Mouse (Mus musculus) hindbrain, embryonic 11.5 days (tissue): ENCODE measurements around the gene Lpp. TPM values are rescaled to one million over a fixed set of nuclear protein-coding genes. Genes with fewer than 3 reads are reported as not detected.

ENCODE experiments used
- ATAC-seq: fragments of 200-750 bp; cut with Nextera tagmentation; 2 replicates; pipeline ENCODE4 v1.8.0; 2017; ENCODE audit warnings: mild to moderate bottlenecking, moderate TSS enrichment, moderate library complexity; ENCODE audit not compliant: low FRiP score
- DNase-seq: peaks from one replicate; pipeline ENCODE4 v3.0.0-alpha.2; 2015; ENCODE audit warnings: low spot score
- H3K27ac ChIP-seq: fragments of 300-500 bp; sonication (generic); 2 replicates; pipeline ENCODE4 v1.5.1; 2014; ENCODE audit warnings: mild to moderate bottlenecking, low read depth, low read length
- H3K27me3 ChIP-seq: fragments of 300-500 bp; sonication (generic); 2 replicates; pipeline ENCODE4 v1.6.1; 2014; ENCODE audit warnings: mild to moderate bottlenecking, low read length, moderate library complexity, mixed read lengths; ENCODE audit not compliant: control insufficient read depth, insufficient read depth
- H3K36me3 ChIP-seq: fragments of 300-500 bp; sonication (generic); 2 replicates; pipeline ENCODE4 v1.6.1; 2014; ENCODE audit warnings: mild to moderate bottlenecking, low read length, moderate library complexity, mixed read lengths; ENCODE audit not compliant: control insufficient read depth, insufficient read depth
- H3K4me1 ChIP-seq: fragments of 300-500 bp; sonication (generic); replicated peaks from 2 replicates; pipeline ENCODE4 v1.6.1; 2014; ENCODE audit warnings: low read length, mixed read lengths; ENCODE audit not compliant: control insufficient read depth, insufficient read depth
- H3K4me2 ChIP-seq: fragments of 300-500 bp; sonication (generic); replicated peaks from 2 replicates; pipeline ENCODE4 v1.6.1; 2014; ENCODE audit warnings: mild to moderate bottlenecking, low read depth, low read length
- H3K4me3 ChIP-seq: fragments of 300-500 bp; sonication (generic); 2 replicates; pipeline ENCODE4 v1.5.1; 2014; ENCODE audit warnings: low read depth, low read length
- H3K9ac ChIP-seq: fragments of 300-500 bp; sonication (generic); 2 replicates; pipeline ENCODE4 v1.6.1; 2014; ENCODE audit warnings: low read depth, low read length
- H3K9me3 ChIP-seq: fragments of 300-500 bp; sonication (generic); 2 replicates; pipeline ENCODE4 v1.6.1; 2016; ENCODE audit warnings: low read length; ENCODE audit not compliant: control insufficient read depth
- WGBS: fragments of 180-500 bp; shearing (Covaris S2); extraction: QIAGEN DNeasy Blood & Tissue Kit; methylation state at CpG from one replicate; pipeline ENCODE4 v1.1.7; 2014; 5-methylcytosine and 5-hydroxymethylcytosine counted together
- polyA plus RNA-seq: library from polyadenylated mRNA; unstranded; fragments of >200 nt; fragmentation: Nextera tagmentation; extraction: Ambion mirVana; gene quantifications from 2 replicates; pipeline ENCODE4 v1.2.1, GENCODE M21; 2014

Gene Lpp
- polyA plus RNA-seq, 1 experiment from 2014 or later: 25.1 TPM

- WGBS: 93% methylated on average over 1 of the region's 1 CpGs
- Histone ChIP-seq H3K4me2 (no peak overlapping the region), H3K4me3 (no peak overlapping the region), H3K4me1 (no peaks in the 10 kb centered on the region), H3K27me3 (no peaks in the 10 kb centered on the region), H3K36me3 (no peaks in the 10 kb centered on the region), H3K9me3 (no peaks in the 10 kb centered on the region), H3K9ac (no peak overlapping the region), H3K27ac (no peak overlapping the region)
- no peak for ATAC-seq
- DNase-seq: no peak
Observed at GRCm38 (mm10) chr16:24732751-24733150, 339.4 kb downstream of the Lpp start.

DNA sequence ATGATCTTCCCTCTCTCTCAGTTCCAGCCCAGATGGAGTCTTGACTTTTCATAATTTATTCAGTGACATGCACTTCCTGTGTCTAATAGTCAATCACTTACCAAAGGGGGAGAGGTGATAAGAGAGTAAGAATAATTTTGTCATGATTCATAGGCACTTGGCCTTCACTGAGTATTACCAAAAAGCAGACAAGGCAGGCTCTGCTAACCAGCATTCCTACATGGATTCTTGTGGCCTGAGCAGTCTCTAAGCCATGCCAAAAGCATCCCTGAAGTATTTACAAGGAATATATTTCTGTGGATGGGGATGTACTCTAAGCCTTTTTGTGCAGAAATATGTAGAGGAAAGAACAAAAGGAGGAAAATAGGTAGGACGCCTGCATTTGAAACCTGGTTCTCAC, 340.0 kb downstream of the Lpp start:
- 90% methylated on average over 1 of the region's 1 CpGs for WGBS
- Histone ChIP-seq H3K27me3 (no peaks in the 10 kb centered on the region), H3K9me3 (no peaks in the 10 kb centered on the region), H3K27ac (no peak overlapping the region), H3K4me1 (no peaks in the 10 kb centered on the region), H3K4me2 (no peak overlapping the region), H3K9ac (no peak overlapping the region), H3K36me3 (no peaks in the 10 kb centered on the region), H3K4me3 (no peak overlapping the region)
- ATAC-seq (no peak), DNase-seq (no peak)

- H3K9me3 ChIP-seq: no peaks in the 10 kb centered on the region
- no peak for ATAC-seq
- DNase-seq: no peak
- no peaks in the 10 kb centered on the region for H3K36me3 ChIP-seq
- H3K27ac ChIP-seq: no peak overlapping the region
- H3K9ac ChIP-seq: no peak overlapping the region
- H3K27me3 ChIP-seq: no peaks in the 10 kb centered on the region
- H3K4me2 ChIP-seq: no peak overlapping the region
- H3K4me3 ChIP-seq: no peak overlapping the region
- WGBS: 86% methylated on average over 2 of the region's 2 CpGs
- no peaks in the 10 kb centered on the region for H3K4me1 ChIP-seq
Observed at GRCm38 (mm10) chr16:24735754-24736153, 342.4 kb downstream of the Lpp start.

DNA sequence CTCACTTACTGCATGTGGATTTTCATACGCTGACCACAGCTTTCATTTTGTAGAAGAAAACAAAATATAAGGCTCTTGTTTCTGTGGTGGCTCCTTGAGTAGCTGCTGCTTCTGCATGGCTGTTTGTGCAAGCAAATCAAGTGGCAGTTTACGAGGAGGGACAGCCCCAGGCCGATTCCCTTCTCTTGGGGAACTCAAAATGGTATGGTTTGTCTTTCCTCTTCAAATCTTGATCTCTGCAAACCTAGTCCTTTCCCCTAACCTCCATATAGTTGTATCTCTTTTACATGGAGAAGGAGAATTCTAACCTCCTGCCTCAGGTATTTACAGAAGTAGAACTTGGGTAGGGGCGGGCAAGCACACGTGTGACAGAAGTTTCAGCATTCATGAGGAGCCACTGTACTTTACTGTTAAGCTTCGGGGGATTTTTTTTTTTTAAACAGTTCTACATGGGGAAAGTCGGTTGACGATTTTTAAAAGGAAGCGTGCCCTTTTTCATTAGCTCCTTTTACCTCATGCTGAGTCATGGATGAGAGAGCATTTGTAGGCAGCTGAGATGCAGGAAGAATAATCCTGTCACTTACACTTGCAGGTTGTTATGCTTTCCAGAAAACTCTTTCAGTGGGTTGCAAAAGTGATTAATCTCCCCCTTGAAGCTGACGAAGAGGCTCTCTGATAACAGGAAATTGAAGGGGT, 344.2 kb downstream of the Lpp start:
- H3K27me3 ChIP-seq: no peaks in the 10 kb centered on the region
- no peak overlapping the region for H3K27ac ChIP-seq
- WGBS: 67% methylated on average over 10 of the region's 10 CpGs
- ATAC-seq: no peak
- no peak overlapping the region for H3K4me2 ChIP-seq
- no peaks in the 10 kb centered on the region for H3K36me3 ChIP-seq
- no peak for DNase-seq
- no peaks in the 10 kb centered on the region for H3K4me1 ChIP-seq
- H3K9me3 ChIP-seq: no peaks in the 10 kb centered on the region
- no peak overlapping the region for H3K9ac ChIP-seq
- H3K4me3 ChIP-seq: no peak overlapping the region

DNA sequence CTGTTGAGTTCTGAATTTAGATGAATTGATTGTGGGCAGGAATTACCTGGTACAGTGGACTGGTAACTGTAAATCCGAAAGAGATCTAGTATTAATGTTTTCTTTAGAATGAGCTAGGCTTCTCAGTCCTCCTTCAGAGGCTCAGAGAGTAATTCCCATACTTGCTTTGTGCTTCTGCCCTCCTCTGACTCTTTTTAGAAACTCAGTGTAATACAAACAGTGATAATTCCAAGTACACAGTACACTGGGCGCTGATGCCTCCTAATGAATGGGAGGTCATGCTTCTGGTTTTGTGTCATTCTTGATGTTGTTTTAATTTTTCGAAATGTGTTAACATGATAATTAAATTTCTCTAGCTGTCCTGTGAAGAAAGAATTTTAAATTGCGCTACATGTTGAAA, 347.4 kb downstream of the Lpp start:
- H3K9ac ChIP-seq: no peak overlapping the region

GRCm38 (mm10) chr16:24749816-24750215, 356.5 kb downstream of the Lpp start:
- Histone ChIP-seq H3K4me2 (no peak overlapping the region), H3K9ac (no peak overlapping the region), H3K27ac (no peak overlapping the region), H3K4me3 (no peak overlapping the region), H3K9me3 (no peaks in the 10 kb centered on the region), H3K36me3 (no peaks in the 10 kb centered on the region), H3K27me3 (no peaks in the 10 kb centered on the region), H3K4me1 (no peaks in the 10 kb centered on the region)
- no peak for ATAC-seq
- DNase-seq: no peak

More for the DNA sequence above, 347.4 kb downstream of the Lpp start:
- ATAC-seq: no peak
- no peaks in the 10 kb centered on the region for H3K9me3 ChIP-seq
- H3K4me3 ChIP-seq: no peak overlapping the region
- no peak overlapping the region for H3K27ac ChIP-seq
- no peaks in the 10 kb centered on the region for H3K27me3 ChIP-seq
- 85% methylated on average over 4 of the region's 4 CpGs for WGBS
- H3K36me3 ChIP-seq: no peaks in the 10 kb centered on the region
- no peaks in the 10 kb centered on the region for H3K4me1 ChIP-seq
- DNase-seq: no peak
- H3K4me2 ChIP-seq: no peak overlapping the region

GRCm38 (mm10) chr16:24756141-24756540, 362.8 kb downstream of the Lpp start:
- H3K27ac ChIP-seq: no peak overlapping the region
- H3K9ac ChIP-seq: no peak overlapping the region
- no peak overlapping the region for H3K4me2 ChIP-seq
- no peak for DNase-seq
- H3K4me1 ChIP-seq: no peaks in the 10 kb centered on the region
- H3K36me3 ChIP-seq: no peaks in the 10 kb centered on the region
- H3K9me3 ChIP-seq: no peaks in the 10 kb centered on the region
- 90% methylated on average over 9 of the region's 9 CpGs for WGBS
- no peaks in the 10 kb centered on the region for H3K27me3 ChIP-seq
- no peak for ATAC-seq
- H3K4me3 ChIP-seq: no peak overlapping the region

GRCm38 (mm10) chr16:24766051-24766450, 372.7 kb downstream of the Lpp start:
- H3K4me3 ChIP-seq: no peak overlapping the region
- no peak overlapping the region for H3K9ac ChIP-seq
- no peak overlapping the region for H3K27ac ChIP-seq
- DNase-seq (no peak), ATAC-seq (no peak)
- H3K27me3 ChIP-seq: no peaks in the 10 kb centered on the region
- no peaks in the 10 kb centered on the region for H3K4me1 ChIP-seq
- H3K9me3 ChIP-seq: no peaks in the 10 kb centered on the region
- H3K4me2 ChIP-seq: no peak overlapping the region
- H3K36me3 ChIP-seq: no peaks in the 10 kb centered on the region
- WGBS: 89% methylated on average over 3 of the region's 3 CpGs

GRCm38 (mm10) chr16:24766596-24766995, 373.3 kb downstream of the Lpp start:
- no peak overlapping the region for H3K4me2 ChIP-seq
- DNase-seq (no peak), ATAC-seq (no peak)
- no peaks in the 10 kb centered on the region for H3K4me1 ChIP-seq
- H3K9ac ChIP-seq: no peak overlapping the region
- no peaks in the 10 kb centered on the region for H3K27me3 ChIP-seq
- WGBS: 67% methylated on average over 2 of the region's 2 CpGs
- no peaks in the 10 kb centered on the region for H3K36me3 ChIP-seq
- H3K9me3 ChIP-seq: no peaks in the 10 kb centered on the region
- no peak overlapping the region for H3K27ac ChIP-seq
- no peak overlapping the region for H3K4me3 ChIP-seq
